Mouse (Mus musculus) cortical plate, adult 2 months (tissue): ENCODE results near the gene Stom.

Experiments used
- CTCF ChIP-seq: fragments of 200-500 bp; IDR thresholded peaks from 2 replicates; pipeline ENCODE4 v1.5.1; 2011; ENCODE audit warnings: mild to moderate bottlenecking, control low read depth, low read length; ENCODE audit not compliant: insufficient read depth; ENCODE audit errors: extremely low read depth
- POLR2A ChIP-seq: fragments of 200-500 bp; IDR thresholded peaks from 2 replicates; pipeline ENCODE4 v1.6.1; 2011; ENCODE audit warnings: mild to moderate bottlenecking, low read length, control low read depth; ENCODE audit not compliant: insufficient read depth; ENCODE audit errors: extremely low read depth

GRCm38 (mm10) chr2:35338707-35339106, 1.9 kb upstream of the Stom start:
- no peak for TF ChIP-seq POLR2A
- TF ChIP-seq CTCF = no peak
